Mouse (Mus musculus): Measurements from ENCODE around the gene Gm28047.

DNA sequence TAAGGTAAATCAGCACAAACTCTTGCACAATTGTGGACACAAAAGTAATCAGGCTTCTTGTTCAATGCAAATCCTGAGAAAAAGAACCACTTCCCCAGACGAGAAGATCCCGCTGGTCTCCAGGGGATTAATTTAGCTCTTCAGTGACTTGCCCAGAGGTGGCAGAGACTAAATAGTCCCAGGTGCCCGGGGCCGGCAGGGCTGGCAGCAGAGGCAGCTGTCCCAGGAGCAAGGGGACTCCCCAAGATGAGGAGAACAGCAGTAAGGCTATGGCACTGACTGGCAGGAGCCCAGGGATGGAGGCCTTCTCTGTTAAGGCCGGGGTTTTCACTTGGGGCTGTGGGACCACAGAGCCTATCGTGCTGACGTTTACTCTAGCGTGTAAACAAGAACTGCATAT, 39.0 kb upstream of the Gm28047 start:
- TF ChIP-seq CTCF (IDR thresholded peaks at IDR 0.05; ENCODE audit: low read depth, low read length) = no peak
- TF ChIP-seq POLR2A (IDR thresholded peaks at IDR 0.05; ENCODE audit: extremely low read depth, insufficient read depth, low read length) = no peak

Measured in liver, adult 2 months (tissue).